Mouse (Mus musculus) liver, embryonic 14.5 days (tissue): ENCODE measurements around the gene Fscn3.

Experiments used
- CTCF ChIP-seq: IDR thresholded peaks from 2 replicates; pipeline ENCODE4 v1.5.1; 2016; ENCODE audit warnings: antibody characterized with exemption, low read depth, control low read depth
- EP300 ChIP-seq: IDR thresholded peaks from 2 replicates; pipeline ENCODE4 v1.6.1; 2016; ENCODE audit warnings: antibody characterized with exemption, low read depth

GRCm38 (mm10) chr6:28419673-28420072 lies 7.9 kb upstream of the Fscn3 start:
- TF ChIP-seq CTCF (no peak), EP300 (no peak)
